Mouse (Mus musculus) hindbrain, embryonic 11.5 days (tissue): ENCODE measurements at regions not wholly inside any gene's neighbourhood (a gene's known extent, or its start where the extent isn't known, plus 50 kb on each side); places are given as distances from the start of the nearest gene placed in this dataset.

Experiments used
- ATAC-seq: fragments of 200-750 bp; cut with Nextera tagmentation; 2 replicates; pipeline ENCODE4 v1.8.0; 2017; ENCODE audit warnings: mild to moderate bottlenecking, moderate TSS enrichment, moderate library complexity; ENCODE audit not compliant: low FRiP score
- DNase-seq: peaks from one replicate; pipeline ENCODE4 v3.0.0-alpha.2; 2015; ENCODE audit warnings: low spot score
- H3K27ac ChIP-seq: fragments of 300-500 bp; sonication (generic); 2 replicates; pipeline ENCODE4 v1.5.1; 2014; ENCODE audit warnings: mild to moderate bottlenecking, low read depth, low read length
- H3K27me3 ChIP-seq: fragments of 300-500 bp; sonication (generic); 2 replicates; pipeline ENCODE4 v1.6.1; 2014; ENCODE audit warnings: mild to moderate bottlenecking, low read length, moderate library complexity, mixed read lengths; ENCODE audit not compliant: control insufficient read depth, insufficient read depth
- H3K36me3 ChIP-seq: fragments of 300-500 bp; sonication (generic); 2 replicates; pipeline ENCODE4 v1.6.1; 2014; ENCODE audit warnings: mild to moderate bottlenecking, low read length, moderate library complexity, mixed read lengths; ENCODE audit not compliant: control insufficient read depth, insufficient read depth
- H3K4me1 ChIP-seq: fragments of 300-500 bp; sonication (generic); replicated peaks from 2 replicates; pipeline ENCODE4 v1.6.1; 2014; ENCODE audit warnings: low read length, mixed read lengths; ENCODE audit not compliant: control insufficient read depth, insufficient read depth
- H3K4me2 ChIP-seq: fragments of 300-500 bp; sonication (generic); replicated peaks from 2 replicates; pipeline ENCODE4 v1.6.1; 2014; ENCODE audit warnings: mild to moderate bottlenecking, low read depth, low read length
- H3K4me3 ChIP-seq: fragments of 300-500 bp; sonication (generic); 2 replicates; pipeline ENCODE4 v1.5.1; 2014; ENCODE audit warnings: low read depth, low read length
- H3K9ac ChIP-seq: fragments of 300-500 bp; sonication (generic); 2 replicates; pipeline ENCODE4 v1.6.1; 2014; ENCODE audit warnings: low read depth, low read length
- H3K9me3 ChIP-seq: fragments of 300-500 bp; sonication (generic); 2 replicates; pipeline ENCODE4 v1.6.1; 2016; ENCODE audit warnings: low read length; ENCODE audit not compliant: control insufficient read depth
- WGBS: fragments of 180-500 bp; shearing (Covaris S2); extraction: QIAGEN DNeasy Blood & Tissue Kit; methylation state at CpG from one replicate; pipeline ENCODE4 v1.1.7; 2014; 5-methylcytosine and 5-hydroxymethylcytosine counted together

DNA sequence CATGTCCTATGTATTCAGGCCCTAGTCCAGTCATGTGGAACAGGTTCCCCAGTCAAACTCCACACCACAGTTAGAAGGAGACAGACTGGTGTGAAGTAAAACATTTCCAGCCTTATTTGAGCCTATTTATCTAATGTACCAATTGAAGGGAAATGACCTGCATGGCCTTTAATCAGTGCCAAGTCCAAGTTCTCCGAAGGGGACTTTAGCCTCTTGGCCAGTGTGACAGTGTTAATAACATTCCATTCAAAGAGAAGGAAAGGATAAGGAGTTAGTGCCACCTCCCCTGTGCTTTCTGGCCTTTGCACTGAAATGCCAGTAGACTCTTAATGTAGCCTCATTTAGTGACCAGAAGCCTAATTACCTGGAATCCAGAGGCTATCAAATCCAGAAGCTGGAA is 264.2 kb downstream of the Gm10184 start:
- H3K4me2 ChIP-seq: no peak overlapping the region
- H3K9me3 ChIP-seq: no peaks in the 10 kb centered on the region
- WGBS: 83% methylated on average over 1 of the region's 1 CpGs
- DNase-seq (no peak), ATAC-seq (no peak)
- H3K4me1 ChIP-seq: no peaks in the 10 kb centered on the region
- no peaks in the 10 kb centered on the region for H3K27me3 ChIP-seq
- no peak overlapping the region for H3K4me3 ChIP-seq
- H3K36me3 ChIP-seq: no peaks in the 10 kb centered on the region
- no peak overlapping the region for H3K9ac ChIP-seq
- H3K27ac ChIP-seq: no peak overlapping the region
